Mouse (Mus musculus) liver, embryonic 15.5 days (tissue): ENCODE results near the gene Hpse2. TPM values are rescaled to one million over a fixed set of nuclear protein-coding genes. Genes with fewer than 3 reads are reported as not detected.

Source experiments
- ATAC-seq: fragments of 200-750 bp; cut with Nextera tagmentation; 2 replicates; pipeline ENCODE4 v1.8.0; 2017; ENCODE audit warnings: moderate number of reproducible peaks, mild to moderate bottlenecking, moderate library complexity; ENCODE audit not compliant: insufficient read depth
- H3K27ac ChIP-seq: fragments of 300-500 bp; sonication (generic); replicated peaks from 2 replicates; pipeline ENCODE4 v1.5.1; 2015; ENCODE audit warnings: mild to moderate bottlenecking, inconsistent platforms
- H3K27me3 ChIP-seq: fragments of 300-500 bp; sonication (generic); 2 replicates; pipeline ENCODE4 v1.6.1; 2015; ENCODE audit warnings: mild to moderate bottlenecking, inconsistent platforms
- H3K36me3 ChIP-seq: fragments of 300-500 bp; sonication (generic); replicated peaks from 2 replicates; pipeline ENCODE4 v1.6.1; 2015; ENCODE audit warnings: moderate library complexity, mild to moderate bottlenecking, inconsistent platforms
- H3K4me1 ChIP-seq: fragments of 300-500 bp; sonication (generic); replicated peaks from 2 replicates; pipeline ENCODE4 v1.6.1; 2015; ENCODE audit warnings: inconsistent platforms
- H3K4me2 ChIP-seq: fragments of 300-500 bp; sonication (generic); 2 replicates; pipeline ENCODE4 v1.6.1; 2015; ENCODE audit warnings: moderate library complexity, mild to moderate bottlenecking, inconsistent platforms
- H3K4me3 ChIP-seq: fragments of 300-500 bp; sonication (generic); replicated peaks from 2 replicates; pipeline ENCODE4 v1.5.1; 2015; ENCODE audit warnings: mild to moderate bottlenecking, inconsistent platforms
- H3K9ac ChIP-seq: fragments of 300-500 bp; sonication (generic); 2 replicates; pipeline ENCODE4 v1.6.1; 2015; ENCODE audit warnings: moderate library complexity, mild to moderate bottlenecking, inconsistent platforms
- H3K9me3 ChIP-seq: fragments of 300-500 bp; sonication (generic); replicated peaks from 2 replicates; pipeline ENCODE4 v1.6.1; 2016; ENCODE audit warnings: inconsistent platforms
- WGBS: fragments of 180-500 bp; shearing (Covaris S2); methylation state at CpG from one replicate; pipeline ENCODE4 v1.1.7; 2015; ENCODE audit warnings: mixed read lengths; ENCODE audit not compliant: insufficient replicate concordance; 5-methylcytosine and 5-hydroxymethylcytosine counted together
- polyA plus RNA-seq: library from polyadenylated mRNA; unstranded; fragments of >200 nt; fragmentation: Nextera tagmentation; extraction: Ambion mirVana; gene quantifications from 2 replicates; pipeline ENCODE4 v1.2.1, GENCODE M21; 2015

The Hpse2 gene
- polyA plus RNA-seq, 1 experiment from 2014 or later = not detected

DNA sequence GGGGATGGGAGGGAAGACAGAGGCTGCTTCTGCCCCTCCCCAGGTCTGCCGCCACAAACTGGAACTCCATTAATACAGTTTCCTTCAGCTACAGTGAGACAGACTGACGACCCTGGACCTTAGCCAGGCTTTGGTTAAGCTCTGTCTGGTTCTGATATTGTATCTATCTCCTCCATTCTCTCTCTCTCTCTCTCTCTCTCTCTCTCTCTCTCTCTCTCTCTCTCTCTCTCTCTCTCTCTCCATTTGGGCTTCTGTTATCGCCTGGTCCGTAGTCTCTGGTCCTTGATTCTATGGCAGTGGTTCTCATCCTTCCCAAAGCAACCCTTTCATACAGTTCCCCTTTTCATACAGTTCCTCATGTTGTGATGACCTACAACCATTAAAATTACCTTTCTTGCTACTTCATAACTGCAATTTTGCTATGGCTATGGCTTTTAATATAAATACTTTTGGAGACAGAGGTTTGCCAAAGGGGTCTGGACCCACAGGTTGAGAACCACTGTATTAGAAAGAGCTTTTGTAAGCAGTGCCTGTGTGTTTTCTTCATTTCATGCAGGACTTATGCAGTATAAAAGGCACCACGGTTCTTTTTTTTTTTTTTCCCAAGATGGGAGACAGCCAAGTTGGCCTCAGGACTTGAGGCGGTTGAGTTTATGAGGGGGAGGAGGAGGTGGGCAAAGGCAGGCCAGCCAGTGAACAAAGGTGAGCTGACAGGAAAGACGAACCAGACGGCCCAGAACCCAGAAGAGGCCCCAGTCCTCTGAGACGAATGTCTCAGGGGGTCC is 642.9 kb downstream of the Hpse2 start:
- Histone ChIP-seq H3K4me1 (peaks cover 39% of the 10 kb centered on the region), H3K9me3 (no peaks in the 10 kb centered on the region), H3K4me2 (peak overlapping the region; percentile 49), H3K27ac (peak overlapping the region; percentile 3; the same call in 1 of the 2 replicates), H3K9ac (no peak overlapping the region), H3K27me3 (no peaks in the 10 kb centered on the region), H3K36me3 (no peaks in the 10 kb centered on the region), H3K4me3 (no peak overlapping the region)
- no peak for ATAC-seq
- 26% methylated on average over 9 of the region's 9 CpGs for WGBS

GRCm38 (mm10) chr19:42744162-42744586 is 644.0 kb downstream of the Hpse2 start:
- peak; percentile 69 for ATAC-seq
- H3K27ac ChIP-seq = no peak overlapping the region
- H3K4me2 ChIP-seq = 0 out of 2 replicates have a peak overlapping the region, but pooled peaks have one; percentile 49
- WGBS = 9% methylated on average over 4 of the region's 4 CpGs
- H3K4me3 ChIP-seq = no peak overlapping the region
- no peaks in the 10 kb centered on the region for H3K9me3 ChIP-seq
- H3K36me3 ChIP-seq = no peaks in the 10 kb centered on the region
- H3K27me3 ChIP-seq = no peaks in the 10 kb centered on the region
- H3K4me1 ChIP-seq = peaks cover 31% of the 10 kb centered on the region
- H3K9ac ChIP-seq = no peak overlapping the region; the same call in 1 of the 2 replicates

DNA sequence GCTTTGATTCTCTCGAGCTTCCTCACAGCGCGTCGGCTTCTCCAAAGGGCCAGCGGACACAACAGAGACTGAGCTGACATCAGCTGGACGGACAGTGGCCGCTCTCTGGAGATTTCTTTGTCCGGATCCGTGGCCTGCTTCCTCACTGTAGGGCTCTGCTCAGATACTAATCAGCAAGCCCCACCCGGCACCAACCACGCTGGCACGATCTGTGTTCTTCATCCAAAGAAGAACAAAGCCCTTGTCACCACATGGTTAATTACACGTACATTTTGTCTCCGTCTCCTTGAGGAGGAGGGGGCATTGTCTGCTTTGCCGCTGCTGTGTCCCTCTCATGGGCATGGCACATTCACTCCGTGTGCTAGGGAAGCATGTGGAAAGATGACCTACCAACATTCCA is 644.9 kb downstream of the Hpse2 start:
- no peak overlapping the region for H3K27ac ChIP-seq
- no peak overlapping the region for H3K4me3 ChIP-seq
- H3K9ac ChIP-seq = no peak overlapping the region
- no peaks in the 10 kb centered on the region for H3K9me3 ChIP-seq
- H3K4me1 ChIP-seq = peaks cover 31% of the 10 kb centered on the region
- no peaks in the 10 kb centered on the region for H3K36me3 ChIP-seq
- 45% methylated on average over 16 of the region's 16 CpGs for WGBS
- no peaks in the 10 kb centered on the region for H3K27me3 ChIP-seq
- H3K4me2 ChIP-seq = no peak overlapping the region
- no peak for ATAC-seq

DNA sequence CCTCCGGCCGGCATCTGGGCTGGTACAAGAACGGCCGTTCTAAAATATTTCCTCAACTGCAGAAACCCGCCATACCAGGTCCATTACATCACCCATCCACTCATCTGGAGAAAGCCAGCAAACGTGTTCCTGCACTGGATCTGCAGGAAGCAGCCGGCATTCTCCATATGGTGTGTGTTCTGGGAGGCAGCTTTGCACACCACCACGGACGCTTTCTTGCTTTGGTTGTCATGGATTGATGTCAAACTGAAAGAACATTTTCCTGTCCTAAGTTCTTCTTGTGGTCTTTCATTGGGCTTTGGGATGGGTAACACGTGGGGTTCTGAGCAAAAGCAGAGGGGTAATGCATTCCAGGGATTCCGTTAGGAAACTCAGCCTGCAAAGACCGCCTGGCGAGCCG is 646.3 kb downstream of the Hpse2 start:
- Histone ChIP-seq H3K4me3 (no peak overlapping the region), H3K27ac (no peak overlapping the region), H3K4me1 (peaks cover 31% of the 10 kb centered on the region), H3K27me3 (no peaks in the 10 kb centered on the region), H3K9me3 (no peaks in the 10 kb centered on the region), H3K36me3 (no peaks in the 10 kb centered on the region), H3K9ac (no peak overlapping the region), H3K4me2 (no peak overlapping the region)
- no peak for ATAC-seq
- WGBS = 73% methylated on average over 14 of the region's 14 CpGs

DNA sequence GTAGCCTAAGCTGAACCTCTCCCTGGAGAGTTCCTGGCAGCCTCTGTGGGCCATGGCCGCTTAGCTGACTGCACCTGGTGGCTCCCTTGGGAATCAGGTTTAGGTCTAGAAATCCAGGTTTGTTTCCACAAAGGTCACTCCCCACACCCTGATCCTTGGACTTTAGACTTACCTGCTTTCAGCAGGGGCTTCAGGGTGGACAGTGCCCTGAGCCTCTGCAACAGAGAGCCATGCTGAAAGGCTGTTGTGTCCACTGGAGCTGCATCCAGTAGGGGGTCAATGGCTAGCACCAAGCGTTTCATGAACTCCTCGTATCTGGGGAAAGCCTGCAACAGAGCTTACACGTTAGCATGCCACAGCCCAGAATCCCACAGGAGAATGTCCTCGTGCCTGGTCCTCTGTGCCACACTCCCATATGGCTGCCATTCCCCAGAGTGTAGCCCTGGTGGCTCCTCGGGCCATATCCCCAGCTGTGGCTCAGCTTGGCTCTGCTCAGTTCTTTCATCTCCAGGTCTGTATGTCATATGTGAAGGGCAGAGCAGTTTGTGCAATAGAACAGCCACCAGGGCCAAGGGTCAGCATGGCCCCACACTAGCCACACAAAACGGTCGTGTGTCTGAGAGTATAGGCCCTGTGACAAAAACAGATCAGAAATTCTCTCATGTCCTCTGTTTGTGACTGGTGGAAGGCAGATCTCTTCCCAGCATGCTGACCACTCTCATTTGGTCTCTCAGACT is 647.8 kb downstream of the Hpse2 start:
- Histone ChIP-seq H3K9me3 (no peaks in the 10 kb centered on the region), H3K36me3 (no peaks in the 10 kb centered on the region), H3K4me3 (no peak overlapping the region), H3K27me3 (no peaks in the 10 kb centered on the region), H3K4me1 (peaks cover 20% of the 10 kb centered on the region), H3K4me2 (no peak overlapping the region), H3K9ac (no peak overlapping the region), H3K27ac (no peak overlapping the region)
- peak; percentile 33; the same call in 1 of the 2 replicates for ATAC-seq
- 49% methylated on average over 8 of the region's 8 CpGs for WGBS

DNA sequence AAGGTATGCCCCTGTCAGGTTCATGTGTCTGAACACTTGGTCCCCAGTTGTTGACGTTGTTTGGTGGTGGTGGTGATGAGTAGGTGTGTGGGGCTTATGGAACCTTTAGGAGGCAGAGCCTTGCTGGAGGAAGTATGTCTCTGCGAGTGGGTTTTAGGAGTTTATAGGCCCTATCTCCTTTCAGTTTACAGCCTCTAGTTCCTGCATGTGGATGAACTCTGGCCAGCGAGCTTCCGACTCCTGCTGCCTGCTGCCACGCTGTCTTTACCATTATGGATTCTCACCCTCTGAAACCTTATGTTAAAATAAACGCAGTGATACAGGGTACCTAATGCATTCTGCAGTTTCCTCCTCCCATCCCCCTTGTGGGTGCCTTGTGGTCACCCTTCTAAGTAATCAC is 648.4 kb downstream of the Hpse2 start:
- no peaks in the 10 kb centered on the region for H3K9me3 ChIP-seq
- ATAC-seq = no peak
- H3K36me3 ChIP-seq = no peaks in the 10 kb centered on the region
- peaks cover 14% of the 10 kb centered on the region for H3K4me1 ChIP-seq
- no peak overlapping the region for H3K4me2 ChIP-seq
- no peak overlapping the region for H3K27ac ChIP-seq
- no peak overlapping the region for H3K9ac ChIP-seq
- 45% methylated on average over 6 of the region's 6 CpGs for WGBS
- no peaks in the 10 kb centered on the region for H3K27me3 ChIP-seq
- no peak overlapping the region for H3K4me3 ChIP-seq

DNA sequence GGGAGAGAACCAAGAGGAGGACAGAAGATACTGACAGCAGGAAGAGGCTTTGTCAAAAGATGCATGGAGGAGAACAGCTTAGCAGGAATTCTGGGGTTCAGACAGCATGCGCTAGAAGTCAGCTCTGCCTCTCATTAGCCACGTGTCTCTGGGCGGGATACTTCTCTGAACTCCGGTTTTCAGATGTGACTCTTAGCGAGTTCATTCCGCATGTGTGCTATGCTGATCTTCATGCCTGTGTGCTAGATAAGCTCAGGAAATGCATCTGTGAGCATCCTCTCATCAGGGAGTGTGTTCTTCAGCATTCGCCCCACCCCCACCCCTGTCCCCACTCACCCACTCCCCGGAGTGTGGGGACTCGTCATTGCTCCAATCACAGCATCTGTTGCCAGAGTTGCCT is 650.4 kb downstream of the Hpse2 start:
- H3K4me3 ChIP-seq = no peak overlapping the region

More for the DNA sequence above, 650.4 kb downstream of the Hpse2 start:
- ATAC-seq = no peak
- no peaks in the 10 kb centered on the region for H3K9me3 ChIP-seq
- H3K27ac ChIP-seq = no peak overlapping the region
- peaks cover 3% of the 10 kb centered on the region; the same call in 1 of the 2 replicates for H3K4me1 ChIP-seq
- no peak overlapping the region for H3K9ac ChIP-seq
- no peaks in the 10 kb centered on the region for H3K27me3 ChIP-seq
- WGBS = 49% methylated on average over 9 of the region's 9 CpGs
- no peak overlapping the region for H3K4me2 ChIP-seq
- no peaks in the 10 kb centered on the region for H3K36me3 ChIP-seq

Other genes starting within 250 kb of the Hpse2 start
- 0.12 and 0.21 TPM in 2 replicates for gene Cnnm1, start 52.1 kb upstream of the Hpse2 start, polyA plus RNA-seq
- gene Got1, start 136.2 kb upstream of the Hpse2 start, polyA plus RNA-seq = 19.8 and 22.3 TPM in 2 replicates
- gene Nkx2-3, start 224.0 kb upstream of the Hpse2 start, polyA plus RNA-seq = 0.14 and 0.28 TPM in 2 replicates